Mouse (Mus musculus) A20 (cell line): ENCODE data around the gene Col5a3.
A peak's percentile ranks its signal among the peaks of the same experiment; 100 is the strongest.

ENCODE experiments used
- DNase-seq: peaks from one replicate; pipeline ENCODE4 v3.0.0-alpha.2; 2011; ENCODE audit warnings: low read depth, low spot score

Col5a3 gene

DNA sequence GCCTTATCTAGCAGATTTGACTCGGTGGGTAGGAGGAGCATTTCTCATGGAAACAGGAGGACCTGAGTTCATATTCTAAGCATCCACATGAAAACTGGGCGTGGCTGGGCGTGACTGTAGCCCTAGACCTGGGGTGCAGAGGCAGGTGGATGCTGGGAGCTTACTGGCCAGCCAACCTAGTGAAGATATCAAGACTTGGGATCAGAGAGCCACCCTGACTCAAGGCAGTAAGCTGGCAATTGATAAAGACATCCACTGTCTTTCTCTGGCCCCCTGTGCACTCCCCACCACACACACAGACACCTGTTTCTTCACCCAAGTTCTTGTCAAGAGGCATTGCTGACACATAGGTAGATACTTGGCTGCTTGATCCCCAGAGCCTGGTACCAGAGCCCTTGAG lies 66.3 kb downstream of the Col5a3 start:
- DNase-seq = no peak

DNA sequence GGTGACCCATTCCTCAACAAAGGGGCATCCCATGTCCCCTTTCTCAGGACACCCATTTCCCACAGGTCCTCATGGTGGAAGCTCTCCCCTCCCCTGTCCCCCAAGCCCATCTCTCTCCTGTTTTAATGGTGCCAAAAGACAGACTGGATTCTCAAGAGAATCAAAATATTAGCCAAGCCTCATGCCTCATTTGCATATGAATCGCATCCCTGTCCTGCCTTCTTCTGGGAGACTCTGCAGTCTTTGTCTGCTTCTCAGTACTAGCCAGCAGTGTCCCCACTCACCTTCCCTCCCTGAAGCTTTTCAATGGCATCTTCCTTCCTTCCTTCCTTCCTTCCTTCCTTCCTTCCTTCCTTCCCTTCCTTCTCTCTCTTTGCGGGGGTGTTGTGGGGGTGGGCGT lies 67.2 kb downstream of the Col5a3 start:
- DNase-seq = no peak

DNA sequence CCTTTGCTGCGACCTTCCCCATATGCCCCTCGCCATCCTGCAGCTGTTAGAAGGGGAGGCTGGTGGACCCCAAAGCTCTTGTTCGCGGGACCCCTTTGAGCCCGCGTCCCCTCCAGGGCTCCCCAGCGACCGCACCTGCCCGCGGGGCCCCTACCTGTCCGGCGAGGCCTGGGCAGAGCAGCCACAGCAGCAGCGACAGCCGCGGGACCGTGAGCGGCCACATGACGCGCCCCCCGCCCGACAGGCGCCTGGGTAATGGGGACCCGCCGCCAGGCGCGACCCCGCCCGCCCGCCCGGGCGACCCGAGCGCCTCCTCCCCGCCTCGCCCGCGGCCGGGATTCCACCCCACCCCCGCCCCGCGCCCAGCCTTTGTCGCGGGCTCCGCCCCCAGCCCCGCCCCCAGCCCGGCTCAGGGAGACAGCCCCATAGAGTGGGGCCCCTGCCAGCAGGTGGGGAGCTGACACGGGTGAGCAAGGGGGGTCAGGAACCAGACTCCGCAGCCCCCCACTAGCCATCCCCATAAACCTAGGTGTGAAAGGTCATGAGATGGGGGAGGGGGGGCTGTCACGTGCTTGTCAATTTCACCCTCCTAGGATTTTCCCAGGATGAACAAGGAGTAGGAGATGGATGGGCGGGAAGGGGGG lies 68.7 kb downstream of the Col5a3 start, which contains the start of gene Olfm2:
Gene Olfm2, minus strand, starts transcription at position 333 of the 644 bp plus-strand sequence.
- DNase-seq = no peak

DNA sequence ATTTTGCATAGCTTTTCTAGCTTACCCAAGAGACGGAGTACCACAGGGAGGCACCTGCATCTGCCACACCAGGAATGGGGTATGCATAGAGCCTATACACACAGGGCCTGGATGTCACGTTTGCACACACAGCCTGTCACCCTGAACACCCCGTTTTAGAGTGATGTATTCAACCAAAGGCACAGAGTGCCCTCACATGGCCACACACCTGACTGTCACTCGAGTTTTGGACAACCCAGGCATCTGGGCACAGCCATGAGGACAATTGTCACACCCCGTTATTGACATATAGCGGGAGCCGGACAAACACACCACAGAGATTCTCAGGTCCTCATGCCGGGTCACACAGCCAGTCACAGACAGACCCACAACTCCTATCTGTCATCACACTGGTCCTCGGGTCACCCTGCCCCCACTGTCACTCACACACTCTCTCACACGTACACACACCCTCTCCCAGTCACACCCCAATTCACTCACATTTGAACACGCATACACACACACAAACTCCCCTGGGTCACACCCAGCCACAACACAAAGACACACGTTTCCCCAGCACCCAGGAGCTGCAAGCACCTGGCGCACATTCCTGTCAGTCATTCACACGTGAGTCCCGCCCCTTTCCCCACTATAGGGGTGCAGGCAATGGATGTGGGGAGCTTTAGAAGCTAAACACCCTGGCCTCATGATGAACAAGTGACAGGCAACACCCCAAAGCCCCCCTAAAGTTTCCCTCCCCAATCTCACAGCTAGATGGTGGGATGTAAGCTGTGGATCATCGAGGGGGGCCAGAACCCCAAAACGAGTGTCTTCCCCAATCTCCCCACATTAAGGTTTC lies 69.5 kb downstream of the Col5a3 start:
- DNase-seq = no peak

DNA sequence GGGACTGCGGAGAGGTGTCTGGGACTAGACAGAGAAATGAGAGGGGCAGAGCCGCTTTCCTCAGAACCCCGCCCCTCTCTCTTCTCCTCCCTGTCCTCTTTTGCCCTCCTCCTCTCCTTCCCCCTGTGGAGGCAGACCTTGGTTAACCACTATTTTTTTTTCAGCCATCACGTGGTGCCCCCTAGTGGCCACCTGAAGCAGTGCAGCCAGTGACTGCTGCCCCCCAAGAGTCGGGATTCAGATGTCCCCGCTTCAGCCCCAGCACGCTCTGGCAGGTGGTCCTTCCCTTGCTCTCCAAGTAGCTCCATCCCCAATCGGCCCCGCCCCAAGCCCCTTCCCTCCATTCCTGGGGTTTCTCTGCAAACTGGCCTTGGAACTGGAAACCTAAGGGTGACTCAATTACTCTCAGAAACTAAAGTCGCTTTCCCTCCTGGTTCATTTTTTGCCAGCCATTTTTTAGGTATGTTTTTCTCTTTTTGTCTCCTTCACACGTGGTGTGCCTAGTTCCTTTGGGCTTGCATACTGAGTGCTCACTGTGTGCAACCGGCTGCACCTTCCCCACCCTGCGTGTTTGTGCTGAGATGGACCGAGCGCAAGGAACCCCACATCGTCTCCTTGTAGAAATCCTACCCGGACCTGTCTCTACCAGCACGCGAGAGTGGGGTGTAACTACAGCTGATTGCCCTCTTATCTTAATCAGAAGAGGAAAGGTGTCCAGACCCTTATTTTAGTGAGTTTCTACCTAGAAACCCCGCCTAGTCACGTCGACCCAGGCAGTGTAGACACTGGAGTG lies 70.7 kb downstream of the Col5a3 start:
- peak; percentile 48 for DNase-seq

DNA sequence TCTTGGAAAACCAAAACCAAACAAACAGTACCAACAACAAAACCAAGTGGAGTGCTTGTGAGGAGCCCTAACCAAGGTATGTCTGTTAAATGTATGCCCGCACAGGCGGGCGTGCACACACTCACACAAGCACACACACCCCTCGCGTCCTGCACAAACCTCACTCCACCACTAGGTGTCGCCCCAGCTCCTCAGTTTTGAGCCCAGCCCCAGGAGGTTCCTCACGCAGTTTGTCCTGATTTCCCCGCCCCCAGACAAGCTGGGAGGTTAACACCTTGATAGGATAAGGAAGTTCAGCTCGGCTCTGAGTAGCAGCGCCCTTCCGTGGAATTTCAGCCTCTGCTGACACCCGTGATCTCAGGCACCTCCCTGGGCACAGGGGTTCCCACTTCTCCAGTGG lies 74.5 kb downstream of the Col5a3 start:
- DNase-seq = peak; percentile 86

DNA sequence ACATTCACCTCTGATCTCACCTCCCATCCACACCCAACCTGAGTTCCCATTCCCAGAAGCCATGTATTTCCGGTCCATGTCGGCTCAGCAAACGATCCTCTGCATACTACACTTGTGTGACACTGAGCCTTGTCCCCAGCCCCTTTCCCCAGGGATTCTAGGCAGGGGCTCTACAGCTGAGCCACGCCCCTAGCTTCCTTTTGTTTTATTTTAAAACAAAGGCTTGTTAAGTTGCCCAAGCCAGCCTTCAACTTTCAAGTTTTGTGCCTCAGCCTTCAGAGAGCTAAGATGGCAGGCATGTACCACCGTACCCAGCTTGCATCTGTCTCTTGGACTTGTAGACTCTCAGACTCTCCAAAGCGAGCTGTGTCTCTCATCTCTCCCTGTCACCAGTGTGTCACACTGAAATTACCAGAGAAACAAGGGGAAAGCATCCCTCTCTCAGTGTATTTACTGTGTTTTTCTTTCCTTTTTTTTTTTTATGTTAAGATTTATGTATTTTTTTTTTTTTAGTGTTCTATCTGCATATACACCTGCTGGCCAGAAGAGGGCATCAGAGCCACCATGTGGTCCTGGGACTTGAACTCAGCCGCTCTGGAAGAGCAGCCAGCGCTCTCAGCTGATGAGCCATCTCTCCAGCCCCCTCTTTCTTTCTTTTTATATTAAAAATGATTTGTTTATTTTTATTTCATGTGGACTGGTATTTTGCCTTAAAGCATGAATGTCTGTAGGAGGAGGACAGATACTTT lies 76.4 kb downstream of the Col5a3 start:
- DNase-seq = peak; percentile 65

DNA sequence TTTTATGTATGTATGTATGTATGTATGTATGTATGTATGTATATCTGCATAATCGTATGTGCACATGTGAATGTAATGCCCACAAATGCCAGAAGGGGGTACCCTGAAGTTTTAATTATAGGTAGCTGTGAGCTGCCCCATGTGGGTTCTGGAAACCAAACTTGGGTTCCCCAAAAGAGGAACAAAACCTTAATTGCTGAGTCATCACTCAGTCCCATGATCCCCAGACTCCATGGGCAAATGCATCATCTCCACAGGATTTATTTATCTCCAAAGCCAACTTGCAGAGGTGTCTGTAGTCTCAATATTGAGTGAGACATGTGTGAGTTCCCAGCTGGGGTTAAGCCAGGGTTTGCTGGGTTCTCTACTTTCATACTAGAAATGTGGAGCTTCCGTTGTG lies 77.6 kb downstream of the Col5a3 start:
- DNase-seq = peak; percentile 39

DNA sequence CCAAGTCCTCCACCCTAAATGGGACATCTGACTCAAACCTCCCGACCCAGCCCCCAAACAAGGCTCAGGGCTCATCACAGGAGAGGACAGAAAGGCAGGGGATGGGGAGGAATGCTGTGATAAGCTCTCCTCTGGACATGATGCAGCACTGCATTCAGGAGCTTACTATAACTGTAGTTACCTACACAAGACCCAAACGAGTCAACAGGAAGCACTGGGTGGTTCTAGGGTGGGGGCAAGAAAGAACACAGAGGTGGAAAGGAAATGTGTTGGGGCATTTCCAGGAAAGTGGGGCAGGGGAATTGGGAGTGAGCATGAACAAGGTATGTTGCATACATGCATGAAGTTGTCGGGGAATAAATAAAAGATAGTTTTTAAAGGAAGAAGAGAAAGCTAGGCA lies 80.2 kb downstream of the Col5a3 start:
- DNase-seq = no peak

DNA sequence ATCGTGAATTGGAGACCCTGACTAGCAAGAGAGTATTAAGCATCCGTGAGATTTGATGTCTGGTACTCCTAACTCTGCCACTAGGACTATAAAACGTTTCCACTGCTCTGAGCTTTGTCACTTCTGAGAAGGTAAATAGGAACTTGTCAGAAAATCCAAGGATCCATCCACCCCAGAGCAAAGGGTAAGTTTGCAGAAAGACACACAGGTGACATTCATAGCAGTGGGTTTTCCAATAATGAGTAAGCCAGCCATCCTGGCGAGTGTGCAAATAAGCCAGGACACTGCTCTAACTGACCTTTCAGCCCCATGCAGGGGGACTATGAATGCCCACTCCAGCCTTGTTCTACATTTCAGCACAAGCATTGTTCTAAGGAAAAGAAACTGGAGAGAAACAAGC lies 83.1 kb downstream of the Col5a3 start:
- no peak for DNase-seq

DNA sequence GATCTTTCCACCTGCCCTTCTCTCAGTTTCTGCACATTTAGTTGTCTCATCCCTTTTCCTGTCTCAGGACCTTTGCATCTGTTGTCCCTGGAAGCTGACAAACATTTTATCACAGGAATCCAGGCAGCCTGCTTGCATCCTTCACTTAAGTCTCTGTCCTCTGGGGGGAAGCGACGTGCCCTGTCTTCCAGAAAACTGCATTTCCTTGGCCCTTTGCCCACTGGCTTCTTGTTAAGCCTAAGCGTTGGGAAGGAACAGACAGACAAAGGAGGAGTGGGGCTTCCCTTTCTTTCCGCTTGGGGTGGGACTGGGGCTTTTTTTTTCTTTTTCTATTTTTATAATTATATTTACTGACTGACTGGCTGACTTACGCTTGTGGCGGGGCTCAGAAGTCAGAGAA lies 85.4 kb downstream of the Col5a3 start:
- no peak for DNase-seq

DNA sequence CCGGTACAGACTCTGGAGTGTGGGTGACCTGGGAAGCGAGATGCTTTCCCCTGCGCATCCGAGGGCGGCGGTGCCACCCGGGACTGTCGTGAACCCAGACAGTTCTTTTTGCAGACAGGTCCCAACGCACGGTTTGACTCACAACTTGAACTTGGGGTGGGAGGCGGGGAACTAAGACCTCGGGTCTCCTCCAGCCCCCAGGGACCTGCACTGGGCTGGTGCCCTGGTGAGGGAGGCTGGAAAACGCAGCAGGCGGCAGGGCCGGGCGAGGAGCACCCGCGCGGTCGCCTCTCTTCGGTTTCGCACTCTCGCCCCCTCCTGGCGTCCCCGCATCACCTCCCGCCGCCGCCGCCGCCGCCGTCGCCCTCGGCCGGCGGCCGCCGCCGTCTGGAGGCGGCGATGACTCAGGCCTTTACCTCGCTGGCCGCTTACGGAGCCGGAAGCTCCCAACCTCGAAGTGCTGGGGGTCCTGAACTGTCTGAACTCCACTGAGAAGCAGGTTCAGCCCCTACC lies 87.2 kb downstream of the Col5a3 start:
- peak; percentile 66 for DNase-seq

DNA sequence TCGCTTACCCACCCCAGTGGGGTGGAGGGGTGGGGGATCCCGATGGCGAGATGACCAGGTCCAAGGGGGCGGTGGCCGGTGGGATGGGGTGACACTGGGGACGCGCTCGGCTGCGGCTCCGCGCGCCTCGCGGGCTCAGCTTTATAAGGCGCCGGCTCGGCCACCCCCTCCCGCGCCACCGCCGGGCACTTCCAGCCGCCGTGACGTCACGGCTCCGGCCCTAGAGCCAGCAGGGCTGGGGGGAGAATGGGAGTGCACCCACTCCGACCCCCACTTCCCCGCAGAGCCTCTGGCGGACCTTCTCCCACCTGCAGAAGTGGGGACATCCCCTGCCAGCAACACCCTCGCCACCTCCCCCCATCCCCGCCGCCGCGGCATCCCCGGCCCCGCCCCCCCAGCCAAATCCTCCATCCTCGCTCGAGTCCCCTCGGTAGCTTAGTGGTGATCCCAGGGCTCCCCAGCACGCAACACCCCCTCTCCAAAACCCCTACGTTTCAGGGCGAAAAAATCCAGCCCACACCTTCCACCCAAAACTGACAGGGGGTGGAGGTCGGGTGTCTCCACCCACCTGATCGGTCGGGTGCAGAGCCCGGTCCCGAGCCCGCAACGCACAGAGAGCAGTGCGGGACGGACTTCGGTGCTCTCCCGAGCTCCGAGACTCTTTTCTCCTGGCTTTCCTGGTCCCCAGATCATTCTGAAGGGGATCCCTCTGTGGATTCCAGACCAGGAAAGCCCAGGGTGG lies 87.8 kb downstream of the Col5a3 start:
- peak; percentile 35 for DNase-seq

DNA sequence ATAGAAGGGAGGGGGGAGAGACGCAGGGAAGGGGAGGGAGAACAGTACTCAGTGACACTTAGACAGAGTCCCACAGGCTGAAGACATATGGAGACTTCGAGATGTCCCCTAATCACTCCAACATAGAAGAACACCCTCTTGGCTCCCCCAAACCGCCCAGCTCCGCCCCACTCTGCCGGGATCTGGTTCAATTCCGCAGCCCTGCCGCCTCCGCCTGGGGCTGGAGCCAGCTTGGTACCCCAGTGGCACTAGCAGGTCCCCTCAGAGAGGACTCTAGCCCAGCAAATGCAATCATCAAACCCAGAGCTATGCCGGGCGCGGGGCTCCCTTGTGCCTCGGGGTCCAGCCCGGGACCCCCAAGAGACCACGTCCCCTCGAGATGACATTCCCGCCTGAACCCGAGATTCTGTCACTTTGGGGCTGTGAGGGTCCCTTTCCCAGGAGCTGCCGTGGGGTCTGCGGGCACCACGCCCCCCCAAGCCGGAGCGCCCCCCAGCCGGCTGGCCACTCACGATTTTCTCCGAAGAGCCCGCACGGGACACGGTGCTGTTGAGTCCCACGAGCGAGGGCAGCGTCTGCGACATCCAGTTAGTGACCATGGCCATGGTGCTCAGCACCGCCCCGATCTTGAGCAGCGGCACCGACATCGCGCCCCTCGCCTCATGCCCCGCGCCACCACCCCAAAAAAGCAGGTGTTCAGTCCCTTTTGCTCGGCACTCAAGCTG lies 88.6 kb downstream of the Col5a3 start:
- no peak for DNase-seq

DNA sequence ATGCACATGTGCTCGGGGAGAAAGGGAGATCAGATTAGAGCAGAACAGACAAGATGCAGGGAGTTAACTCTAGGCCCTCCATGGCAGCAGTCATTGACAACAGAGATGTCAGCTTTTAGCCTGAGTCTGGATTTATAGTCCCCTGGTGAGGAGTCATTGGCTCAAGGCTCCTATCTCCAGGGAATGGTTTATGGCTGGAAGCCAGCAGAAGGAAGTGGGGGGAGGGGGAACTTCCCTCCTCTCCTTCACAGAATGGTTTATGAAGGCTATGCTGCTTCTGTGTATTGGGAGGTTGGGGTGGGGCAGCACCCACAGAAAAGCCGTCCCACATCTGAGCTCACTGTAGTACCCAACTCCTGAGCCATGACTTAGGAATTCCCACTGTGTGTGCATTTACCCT lies 93.3 kb downstream of the Col5a3 start:
- no peak for DNase-seq
